Mouse (Mus musculus) lung, postnatal 25 days (tissue): ENCODE results near the gene Spn.
"Not testable (repeated sequence)": the region's sequence is repeated elsewhere in the genome, so short reads cannot be mapped to it uniquely, and the experiment has no call there.

Experiments used
- DNase-seq: peaks from one replicate; pipeline ENCODE4 v3.0.0; 2022; ENCODE audit warnings: low spot score

Gene Spn

GRCm38 (mm10) chr7:127137262-127138017, at the start of gene Spn:
Spn (minus strand) TSS chr7:127137823.
- DNase-seq, result no peak

DNA sequence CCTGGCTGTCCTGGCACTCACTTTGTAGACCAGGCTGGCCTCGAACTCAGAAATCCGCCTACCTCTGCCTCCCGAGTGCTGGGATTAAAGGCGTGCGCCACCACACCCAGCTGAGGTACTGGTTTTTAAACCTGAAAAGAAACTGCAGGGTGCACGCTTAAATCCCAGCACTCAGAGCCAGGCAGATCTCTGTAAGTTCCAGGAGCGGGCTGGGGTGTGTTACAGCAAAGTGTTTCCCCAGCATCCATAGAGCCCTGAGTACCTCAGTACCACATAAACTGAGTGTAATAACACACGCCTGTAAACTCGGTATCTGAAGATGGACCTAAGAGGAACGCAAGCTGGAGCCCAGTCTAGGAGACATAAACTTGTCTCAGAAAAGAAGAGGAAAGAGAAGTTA, 49.7 kb upstream of the Spn start:
- no peak for DNase-seq

- no peak for DNase-seq
Measured at GRCm38 (mm10) chr7:127185601-127186000, 48.0 kb upstream of the Spn start.

DNA sequence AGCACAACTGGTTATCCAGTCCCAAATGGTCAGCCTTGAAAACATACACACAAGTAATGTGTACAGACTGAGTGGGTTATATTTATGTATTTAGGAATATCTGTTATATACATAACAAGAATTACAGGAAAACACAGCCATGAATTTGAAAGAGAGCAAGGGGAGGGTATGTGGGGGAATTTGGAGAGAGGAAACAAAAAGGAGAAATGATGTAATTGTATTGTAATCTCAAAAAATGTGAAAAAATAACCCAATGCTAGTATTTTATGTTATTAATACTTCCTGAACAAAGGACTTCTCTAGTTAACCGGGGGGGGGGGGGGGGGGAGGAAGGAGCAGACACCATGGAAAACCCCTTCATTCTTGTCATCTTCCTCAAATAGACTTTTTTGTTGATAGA, 47.1 kb upstream of the Spn start:
- DNase-seq, result no peak

- no peak for DNase-seq
Measured at GRCm38 (mm10) chr7:127183828-127184227, 46.2 kb upstream of the Spn start.

DNA sequence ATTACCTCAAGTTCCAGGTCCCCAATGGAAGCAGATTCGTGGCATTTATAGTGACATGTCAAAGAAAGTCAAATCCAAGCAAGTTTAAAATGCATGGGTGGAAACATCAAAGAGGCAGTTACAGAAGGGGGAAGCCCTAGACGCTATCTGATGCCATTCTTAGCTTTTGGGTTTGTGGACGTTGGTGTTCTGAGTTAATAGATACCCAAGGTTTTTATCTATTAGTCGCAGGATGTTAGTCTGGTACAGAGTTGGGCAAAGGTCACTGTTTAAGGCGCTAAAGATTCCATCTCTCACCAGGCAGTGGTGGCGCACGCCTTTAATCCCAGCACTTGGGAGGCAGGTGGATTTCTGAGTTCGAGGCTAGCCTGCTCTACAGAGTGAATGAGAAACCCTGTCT, 45.7 kb upstream of the Spn start:
- DNase-seq, result no peak

DNA sequence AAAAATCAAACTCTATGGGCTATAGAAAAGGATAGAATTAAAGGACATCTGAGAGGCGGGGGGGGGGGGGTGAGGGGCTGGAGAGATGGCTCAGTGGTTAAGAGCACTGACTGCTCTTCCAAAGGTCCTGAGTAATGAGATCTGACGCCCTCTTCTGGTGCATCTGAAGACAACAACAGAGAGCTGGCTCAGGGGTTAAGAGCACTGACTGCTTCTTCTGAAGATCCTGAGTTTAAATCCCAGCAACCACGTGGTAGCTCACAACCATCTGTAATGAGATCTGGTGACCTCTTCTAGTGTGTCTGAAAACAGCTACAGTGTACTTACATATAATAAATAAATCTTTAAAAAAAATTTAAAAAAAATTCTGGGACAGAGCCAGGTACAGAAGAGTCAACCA, 44.1 kb upstream of the Spn start:
- DNase-seq, result not testable (repeated sequence)

DNA sequence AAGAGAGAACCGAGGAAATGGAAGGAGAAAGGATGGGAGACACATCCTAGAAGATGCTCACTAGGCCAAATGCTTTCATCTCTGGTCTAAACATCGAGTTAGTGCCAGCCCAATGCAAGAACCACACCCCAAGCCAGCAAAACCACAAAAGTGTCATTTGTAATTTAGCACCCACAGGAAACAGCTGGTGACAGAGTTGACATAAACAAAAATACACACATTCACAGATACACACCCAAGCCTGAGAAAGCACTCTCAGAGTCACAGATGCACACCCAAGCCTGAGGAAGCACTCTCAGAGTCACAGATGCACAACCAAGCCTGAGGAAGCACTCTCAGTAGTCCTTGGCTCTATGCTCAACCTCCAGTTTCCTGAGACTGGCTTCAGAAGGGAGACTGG, 43.2 kb upstream of the Spn start:
- DNase-seq, result peak; percentile 43

- DNase-seq, result no peak
Measured at GRCm38 (mm10) chr7:127176937-127177336, 39.3 kb upstream of the Spn start.

- DNase-seq, result no peak
Measured at GRCm38 (mm10) chr7:127166501-127166900, 28.9 kb upstream of the Spn start.

GRCm38 (mm10) chr7:127165607-127166493, 28.2 kb upstream of the Spn start:
- no peak for DNase-seq

DNA sequence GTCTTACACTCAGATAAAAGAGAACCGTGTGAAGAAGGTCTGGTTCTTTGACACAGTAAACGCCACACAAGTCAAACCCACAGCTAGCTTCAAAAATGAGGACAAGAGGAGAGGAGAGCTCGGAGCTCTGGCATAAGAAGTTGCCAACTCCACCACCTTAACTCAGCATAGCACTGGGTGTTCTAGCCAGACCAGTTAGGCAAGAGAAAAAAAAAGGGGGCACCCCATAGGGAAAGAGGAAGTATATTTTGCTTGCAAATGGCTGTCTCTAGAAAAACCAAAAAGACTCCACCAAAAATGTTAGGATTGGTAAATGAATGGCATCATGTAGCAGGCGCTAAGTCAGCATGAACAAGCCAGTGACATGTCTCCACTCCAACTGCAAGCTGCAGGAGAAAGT, 26.4 kb upstream of the Spn start:
- no peak for DNase-seq

DNA sequence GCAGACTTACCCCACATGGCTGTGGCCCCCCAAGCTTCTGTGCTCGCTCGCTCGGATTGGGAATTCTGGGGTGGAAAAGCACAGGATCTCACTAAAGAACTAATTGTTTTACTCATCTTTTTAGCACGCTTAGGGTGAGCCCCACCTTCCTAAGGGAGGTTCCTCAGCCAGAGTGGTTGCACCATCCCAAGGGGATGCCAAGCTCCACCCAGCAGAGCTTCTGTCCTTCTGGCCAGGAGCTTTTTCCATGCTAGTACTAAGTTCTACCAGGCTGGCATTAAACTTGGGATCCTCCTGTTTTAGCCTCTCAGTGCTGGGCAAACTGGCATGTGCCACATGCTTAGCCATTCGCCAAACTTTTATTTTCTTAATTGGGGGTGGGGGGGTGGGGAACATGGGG, 24.9 kb upstream of the Spn start:
- no peak for DNase-seq

DNA sequence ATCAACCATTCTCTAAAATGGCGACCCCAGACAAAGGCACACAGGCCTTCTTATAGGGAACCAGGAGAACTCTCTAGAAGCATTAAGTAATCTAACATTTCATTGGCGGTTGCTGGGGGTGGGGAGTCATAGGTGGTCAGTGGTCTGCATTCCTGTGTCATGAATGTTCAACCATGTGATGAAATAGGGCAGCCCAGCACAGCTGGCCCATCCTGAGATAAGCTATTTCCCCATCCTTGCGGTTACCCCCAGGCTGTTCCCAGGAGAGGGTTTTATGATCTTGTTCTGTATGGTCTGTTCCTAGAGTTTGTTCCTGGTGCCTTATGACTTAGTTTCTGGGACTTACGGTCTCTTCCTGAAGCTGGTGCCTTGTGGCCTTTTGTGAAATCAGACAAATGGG, 19.9 kb upstream of the Spn start:
- DNase-seq, result no peak

DNA sequence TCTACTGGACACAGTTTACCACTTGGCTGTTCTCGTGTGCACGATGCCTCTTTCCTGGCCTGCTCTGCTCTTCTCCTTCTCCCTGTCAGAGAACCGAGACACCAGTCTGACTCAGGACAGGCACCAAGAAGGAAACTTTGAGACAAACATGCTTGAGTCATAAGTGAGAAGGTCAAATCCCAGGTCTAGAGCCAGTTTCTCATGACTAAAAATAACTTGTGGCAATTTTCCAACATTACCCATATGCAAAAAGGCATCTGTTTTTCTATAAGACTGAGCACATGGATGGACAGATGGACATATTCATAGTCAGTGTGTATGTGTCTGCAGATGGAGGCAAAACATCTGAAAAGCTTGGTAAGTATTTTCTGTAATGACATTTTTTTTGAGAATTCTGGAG, 15.9 kb upstream of the Spn start:
- no peak for DNase-seq

- no peak for DNase-seq
Measured at GRCm38 (mm10) chr7:127152464-127152863, 14.8 kb upstream of the Spn start.

GRCm38 (mm10) chr7:127147901-127148300, 10.3 kb upstream of the Spn start:
- DNase-seq, result no peak

DNA sequence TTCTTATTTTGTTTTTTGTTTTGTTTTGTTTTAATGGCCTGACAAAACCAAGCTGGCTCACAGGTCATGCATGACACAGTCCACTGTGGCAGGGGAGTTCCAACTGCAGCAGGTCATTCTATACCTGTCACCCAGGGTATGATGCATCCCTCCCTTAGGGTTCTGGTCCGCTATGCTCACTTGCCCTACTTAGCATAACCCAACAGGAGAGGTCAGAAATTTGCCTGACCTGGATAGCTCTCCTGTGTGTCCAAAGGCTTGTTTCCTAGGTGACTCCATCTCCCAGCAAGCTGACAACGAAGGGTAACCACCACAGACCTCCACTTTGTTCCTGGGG, 8.6 kb upstream of the Spn start:
- no peak for DNase-seq

DNA sequence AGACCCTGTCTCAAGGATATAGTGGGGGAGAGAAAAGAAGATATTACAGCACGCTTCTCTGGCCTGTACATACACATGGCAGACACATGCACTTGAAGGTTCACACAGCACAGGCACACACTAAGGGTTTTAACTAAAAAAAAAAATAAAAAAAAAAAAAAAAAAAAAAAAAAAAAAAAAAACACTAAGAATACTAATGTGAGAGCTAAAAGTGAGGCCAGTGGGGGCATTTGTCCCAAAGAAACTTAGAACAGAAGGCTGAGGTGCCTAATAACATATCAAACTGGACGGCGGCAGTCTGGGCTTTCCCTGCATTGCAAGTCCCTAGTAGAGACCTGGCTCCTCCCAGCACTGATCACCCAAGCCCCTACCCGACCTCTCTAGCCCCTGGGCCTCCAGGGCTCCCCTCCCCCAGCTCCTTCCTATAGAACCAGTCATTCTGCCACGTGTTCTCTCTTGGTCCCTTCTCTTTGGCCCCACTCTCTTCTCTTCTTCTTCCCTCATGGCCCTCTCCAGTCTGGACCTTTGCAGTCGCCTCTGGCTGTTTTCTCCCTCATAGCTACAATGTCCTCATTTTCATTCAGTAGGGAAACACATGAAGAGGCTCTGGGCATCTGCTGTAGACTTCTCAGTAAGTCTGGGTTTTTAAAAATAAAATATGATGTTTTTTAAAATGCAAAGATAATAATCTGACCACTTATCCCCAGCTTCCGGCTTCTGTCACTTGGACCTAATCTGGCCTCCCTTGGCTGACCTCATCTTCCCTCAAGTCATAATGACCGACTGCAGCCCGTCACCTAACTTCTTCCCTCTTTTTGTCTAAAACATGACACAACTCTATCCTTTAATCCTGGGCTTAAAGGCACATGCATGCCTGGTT, 8.0 kb upstream of the Spn start:
- DNase-seq, result no peak

DNA sequence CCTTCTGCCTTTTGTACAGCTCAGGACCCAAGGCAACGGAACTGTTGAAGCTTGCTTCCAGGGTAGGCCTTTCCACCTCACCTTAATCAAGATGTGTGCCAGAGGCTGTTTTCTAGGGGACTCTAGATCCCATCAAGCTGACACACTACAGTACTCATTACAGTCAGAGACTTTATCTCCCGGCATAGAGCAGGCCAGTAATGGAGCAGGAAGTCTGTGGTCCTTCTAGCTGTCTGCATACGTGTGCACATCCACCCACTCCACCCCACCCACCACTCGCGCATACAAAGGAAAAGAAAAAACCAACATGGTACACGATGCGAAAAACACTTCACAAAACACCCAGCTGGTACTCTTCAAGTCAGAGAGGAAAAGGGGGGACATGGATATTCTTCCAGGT, 6.8 kb upstream of the Spn start:
- DNase-seq, result no peak

GRCm38 (mm10) chr7:127142666-127143065, 5.0 kb upstream of the Spn start:
- DNase-seq, result no peak

- DNase-seq, result no peak
Measured at GRCm38 (mm10) chr7:127142214-127142613, 4.6 kb upstream of the Spn start.
